Mouse (Mus musculus) liver, adult 2 months (tissue): ENCODE measurements around the gene Col4a2.

Experiments used
- CTCF ChIP-seq: fragments of 200-500 bp; IDR thresholded peaks from 2 replicates; pipeline ENCODE4 v1.5.1; 2011; ENCODE audit warnings: low read depth, low read length, control low read depth
- POLR2A ChIP-seq: fragments of 200-500 bp; IDR thresholded peaks from 2 replicates; pipeline ENCODE4 v1.6.1; 2011; ENCODE audit warnings: low read length, control low read depth; ENCODE audit not compliant: insufficient read depth; ENCODE audit errors: extremely low read depth

DNA sequence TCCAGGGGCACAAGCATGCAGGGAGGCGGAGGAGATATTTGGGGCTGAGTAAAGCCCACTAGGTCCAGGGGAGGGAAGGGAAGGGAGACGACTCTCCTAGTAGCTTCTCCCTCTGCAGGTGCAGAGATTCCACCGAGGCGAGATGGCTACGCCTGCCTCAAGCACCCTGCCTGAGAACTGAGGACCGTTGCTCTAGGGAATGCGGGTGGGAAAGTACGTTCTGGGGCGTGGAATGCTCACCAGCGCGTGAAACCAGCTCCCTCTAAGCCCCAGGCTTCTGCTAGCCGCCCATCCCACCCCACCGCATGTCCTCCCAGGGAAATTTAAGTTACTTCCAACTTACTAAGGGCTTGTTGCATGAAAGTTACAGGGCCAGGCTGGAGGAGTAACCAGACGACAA, 167.0 kb downstream of the Col4a2 start:
- no peak for TF ChIP-seq CTCF
- TF ChIP-seq POLR2A, result no peak
